Mouse (Mus musculus): Measurements from ENCODE around the gene Dyrk1a.

Gene Dyrk1a

GRCm38 (mm10) chr16:94559282-94559681, 10.5 kb upstream of the Dyrk1a start:
- DNase-seq (ENCODE audit: low spot score) = no peak

- no peak for DNase-seq (ENCODE audit: low spot score)
Measured at GRCm38 (mm10) chr16:94559782-94560181, 10.0 kb upstream of the Dyrk1a start.

GRCm38 (mm10) chr16:94560618-94561017, 9.2 kb upstream of the Dyrk1a start:
- no peak for DNase-seq (ENCODE audit: low spot score)

- no peak for DNase-seq (ENCODE audit: low spot score)
Measured at GRCm38 (mm10) chr16:94566124-94566523, 3.7 kb upstream of the Dyrk1a start.

GRCm38 (mm10) chr16:94566834-94567585, 2.8 kb upstream of the Dyrk1a start:
- no peak for DNase-seq (ENCODE audit: low spot score)

- DNase-seq (ENCODE audit: low spot score) = no peak
Measured at GRCm38 (mm10) chr16:94567751-94568150, 2.1 kb upstream of the Dyrk1a start.

- DNase-seq (ENCODE audit: low spot score) = no peak
Measured at GRCm38 (mm10) chr16:94568335-94569228, 1.2 kb upstream of the Dyrk1a start.

GRCm38 (mm10) chr16:94570361-94571041, 691 bp downstream of the Dyrk1a start:
- peak; percentile 59 for DNase-seq (ENCODE audit: low spot score)

GRCm38 (mm10) chr16:94571111-94571993, 1.5 kb downstream of the Dyrk1a start:
- no peak for DNase-seq (ENCODE audit: low spot score)

GRCm38 (mm10) chr16:94572422-94572821, 2.6 kb downstream of the Dyrk1a start:
- DNase-seq (ENCODE audit: low spot score) = no peak

- no peak for DNase-seq (ENCODE audit: low spot score)
Measured at GRCm38 (mm10) chr16:94574025-94574717, 4.4 kb downstream of the Dyrk1a start.

- DNase-seq (ENCODE audit: low spot score) = no peak
Measured at GRCm38 (mm10) chr16:94574718-94575094, 4.9 kb downstream of the Dyrk1a start.

- DNase-seq (ENCODE audit: low spot score) = no peak
Measured at GRCm38 (mm10) chr16:94575757-94576156, 5.9 kb downstream of the Dyrk1a start.

GRCm38 (mm10) chr16:94579348-94579747, 9.5 kb downstream of the Dyrk1a start:
- DNase-seq (ENCODE audit: low spot score) = no peak

GRCm38 (mm10) chr16:94580844-94581405, 11.1 kb downstream of the Dyrk1a start:
- DNase-seq (ENCODE audit: low spot score) = no peak

GRCm38 (mm10) chr16:94586349-94586990, 16.7 kb downstream of the Dyrk1a start:
- DNase-seq (ENCODE audit: low spot score) = no peak

GRCm38 (mm10) chr16:94587461-94587860, 17.7 kb downstream of the Dyrk1a start:
- DNase-seq (ENCODE audit: low spot score) = no peak

- DNase-seq (ENCODE audit: low spot score) = no peak
Measured at GRCm38 (mm10) chr16:94588171-94588570, 18.4 kb downstream of the Dyrk1a start.

GRCm38 (mm10) chr16:94588974-94589373, 19.2 kb downstream of the Dyrk1a start:
- no peak for DNase-seq (ENCODE audit: low spot score)

- no peak for DNase-seq (ENCODE audit: low spot score)
Measured at GRCm38 (mm10) chr16:94589648-94590047, 19.8 kb downstream of the Dyrk1a start.

Measured in spleen, adult 12 weeks (tissue).